Mouse (Mus musculus) spleen, postnatal 14 days (tissue): ENCODE measurements around the gene Gm3099.
"Not testable (repeated sequence)": the region's sequence is repeated elsewhere in the genome, so short reads cannot be mapped to it uniquely, and the experiment has no call there.

Source experiments
- DNase-seq, 2 experiments: peaks; one replicate each; pipeline ENCODE4 v3.0.0; 2021 to 2022; ENCODE audit warnings: low spot score in 2 of 2

The Gm3099 gene

GRCm38 (mm10) chr14:3998094-3998493 lies at the start of gene Gm3099:
Gm3099 (plus strand) TSS chr14:3998394.
- not testable (repeated sequence) for DNase-seq

GRCm38 (mm10) chr14:3963247-3963646 lies 34.9 kb upstream of the Gm3099 start, which contains the start of gene Gm3095:
Gm3095 (plus strand) TSS chr14:3963547.
- DNase-seq: not testable (repeated sequence)

GRCm38 (mm10) chr14:4023641-4024040 lies 25.4 kb downstream of the Gm3099 start, which contains the start of gene Gm5796:
Gm5796 (plus strand) TSS chr14:4023941.
- DNase-seq: not testable (repeated sequence)
